Mouse (Mus musculus): ENCODE measurements at regions not wholly inside any gene's neighbourhood (a gene's known extent, or its start where the extent isn't known, plus 50 kb on each side); places are given as distances from the start of the nearest gene placed in this dataset.
"Not testable (repeated sequence)": the region's sequence is repeated elsewhere in the genome, so short reads cannot be mapped to it uniquely, and the experiment has no call there.

- H3K36me3 ChIP-seq (ENCODE audit: control insufficient read depth, insufficient read depth, low read length); H3K9me3 ChIP-seq (replicated peaks; ENCODE audit: control insufficient read depth, low read length); H3K4me3 ChIP-seq (ENCODE audit: low read depth, low read length); H3K9ac ChIP-seq (ENCODE audit: low read length); H3K27me3 ChIP-seq (replicated peaks; ENCODE audit: control insufficient read depth, insufficient read depth, low read length); H3K4me2 ChIP-seq (ENCODE audit: low read length); DNase-seq (ENCODE audit: low spot score); H3K4me1 ChIP-seq (ENCODE audit: control insufficient read depth, insufficient read depth, low read length); H3K27ac ChIP-seq (ENCODE audit: low read depth, low read length): not testable (repeated sequence)
- ATAC-seq = peak; percentile 54
- WGBS = 47% methylated on average over 16 of the region's 18 CpGs
Measured at GRCm38 (mm10) chr16:20908467-20909351, 174.4 kb upstream of the Thpo start.

GRCm38 (mm10) chr16:20895734-20896133 lies 161.4 kb upstream of the Thpo start:
- Histone ChIP-seq H3K4me3 (ENCODE audit: low read depth, low read length) (no peak overlapping the region), H3K27ac (ENCODE audit: low read depth, low read length) (no peak overlapping the region), H3K27me3 (replicated peaks; ENCODE audit: control insufficient read depth, insufficient read depth, low read length) (no peaks in the 10 kb centered on the region), H3K36me3 (ENCODE audit: control insufficient read depth, insufficient read depth, low read length) (no peaks in the 10 kb centered on the region), H3K9ac (ENCODE audit: low read length) (no peak overlapping the region), H3K9me3 (replicated peaks; ENCODE audit: control insufficient read depth, low read length) (no peaks in the 10 kb centered on the region), H3K4me2 (ENCODE audit: low read length) (no peak overlapping the region), H3K4me1 (ENCODE audit: control insufficient read depth, insufficient read depth, low read length) (no peaks in the 10 kb centered on the region)
- peak; percentile 28 for DNase-seq (ENCODE audit: low spot score)
- ATAC-seq = no peak
- WGBS = 51% methylated on average over 2 of the region's 2 CpGs

GRCm38 (mm10) chr16:20871726-20872125 lies 137.4 kb upstream of the Thpo start:
- WGBS = 57% methylated on average over 1 of the region's 1 CpGs
- H3K9me3 ChIP-seq (replicated peaks; ENCODE audit: control insufficient read depth, low read length) = no peaks in the 10 kb centered on the region
- H3K27ac ChIP-seq (ENCODE audit: low read depth, low read length) = no peak overlapping the region
- no peaks in the 10 kb centered on the region for H3K27me3 ChIP-seq (replicated peaks; ENCODE audit: control insufficient read depth, insufficient read depth, low read length)
- no peak for DNase-seq (ENCODE audit: low spot score)
- no peaks in the 10 kb centered on the region for H3K36me3 ChIP-seq (ENCODE audit: control insufficient read depth, insufficient read depth, low read length)
- H3K4me3 ChIP-seq (ENCODE audit: low read depth, low read length) = no peak overlapping the region
- H3K9ac ChIP-seq (ENCODE audit: low read length) = no peak overlapping the region
- H3K4me1 ChIP-seq (ENCODE audit: control insufficient read depth, insufficient read depth, low read length) = no peaks in the 10 kb centered on the region
- ATAC-seq = no peak
- H3K4me2 ChIP-seq (ENCODE audit: low read length) = no peak overlapping the region

- no peaks in the 10 kb centered on the region for H3K9me3 ChIP-seq (replicated peaks; ENCODE audit: control insufficient read depth, low read length)
- H3K27ac ChIP-seq (ENCODE audit: low read depth, low read length) = no peak overlapping the region
- no peak overlapping the region for H3K4me3 ChIP-seq (ENCODE audit: low read depth, low read length)
- ATAC-seq (no peak), DNase-seq (ENCODE audit: low spot score) (no peak)
- no peaks in the 10 kb centered on the region for H3K36me3 ChIP-seq (ENCODE audit: control insufficient read depth, insufficient read depth, low read length)
- H3K4me1 ChIP-seq (ENCODE audit: control insufficient read depth, insufficient read depth, low read length) = no peaks in the 10 kb centered on the region
- no peak overlapping the region for H3K9ac ChIP-seq (ENCODE audit: low read length)
- no peak overlapping the region for H3K4me2 ChIP-seq (ENCODE audit: low read length)
- H3K27me3 ChIP-seq (replicated peaks; ENCODE audit: control insufficient read depth, insufficient read depth, low read length) = no peaks in the 10 kb centered on the region
- 97% methylated on average over 1 of the region's 1 CpGs for WGBS
Measured at GRCm38 (mm10) chr16:20866771-20867170, 132.5 kb upstream of the Thpo start.

GRCm38 (mm10) chr16:20861256-20861655 lies 126.9 kb upstream of the Thpo start:
- Histone ChIP-seq H3K36me3 (ENCODE audit: control insufficient read depth, insufficient read depth, low read length) (no peaks in the 10 kb centered on the region), H3K9me3 (replicated peaks; ENCODE audit: control insufficient read depth, low read length) (no peaks in the 10 kb centered on the region), H3K9ac (ENCODE audit: low read length) (no peak overlapping the region), H3K4me2 (ENCODE audit: low read length) (no peak overlapping the region), H3K27ac (ENCODE audit: low read depth, low read length) (no peak overlapping the region), H3K27me3 (replicated peaks; ENCODE audit: control insufficient read depth, insufficient read depth, low read length) (no peaks in the 10 kb centered on the region), H3K4me1 (ENCODE audit: control insufficient read depth, insufficient read depth, low read length) (no peaks in the 10 kb centered on the region), H3K4me3 (ENCODE audit: low read depth, low read length) (no peak overlapping the region)
- DNase-seq (ENCODE audit: low spot score) (no peak), ATAC-seq (no peak)
- WGBS = 95% methylated on average over 4 of the region's 4 CpGs

- H3K4me2 ChIP-seq (ENCODE audit: low read length); H3K36me3 ChIP-seq (ENCODE audit: control insufficient read depth, insufficient read depth, low read length); H3K4me3 ChIP-seq (ENCODE audit: low read depth, low read length); H3K4me1 ChIP-seq (ENCODE audit: control insufficient read depth, insufficient read depth, low read length); H3K9ac ChIP-seq (ENCODE audit: low read length); H3K9me3 ChIP-seq (replicated peaks; ENCODE audit: control insufficient read depth, low read length); H3K27ac ChIP-seq (ENCODE audit: low read depth, low read length); DNase-seq (ENCODE audit: low spot score); H3K27me3 ChIP-seq (replicated peaks; ENCODE audit: control insufficient read depth, insufficient read depth, low read length); ATAC-seq: not testable (repeated sequence)
- WGBS = 90% methylated on average over 3 of the region's 3 CpGs
Measured at GRCm38 (mm10) chr16:20860606-20861005, 126.3 kb upstream of the Thpo start.

- Histone ChIP-seq H3K27me3 (replicated peaks; ENCODE audit: control insufficient read depth, insufficient read depth, low read length) (no peaks in the 10 kb centered on the region), H3K4me2 (ENCODE audit: low read length) (no peak overlapping the region), H3K4me3 (ENCODE audit: low read depth, low read length) (no peak overlapping the region), H3K36me3 (ENCODE audit: control insufficient read depth, insufficient read depth, low read length) (no peaks in the 10 kb centered on the region), H3K27ac (ENCODE audit: low read depth, low read length) (no peak overlapping the region), H3K9ac (ENCODE audit: low read length) (no peak overlapping the region), H3K9me3 (replicated peaks; ENCODE audit: control insufficient read depth, low read length) (no peaks in the 10 kb centered on the region), H3K4me1 (ENCODE audit: control insufficient read depth, insufficient read depth, low read length) (no peaks in the 10 kb centered on the region)
- ATAC-seq (no peak), DNase-seq (ENCODE audit: low spot score) (peak; percentile 1)
- WGBS = 64% methylated on average over 1 of the region's 1 CpGs
Measured at GRCm38 (mm10) chr16:20854696-20855213, 120.4 kb upstream of the Thpo start.

GRCm38 (mm10) chr16:20838151-20838550 lies 103.8 kb upstream of the Thpo start:
- Histone ChIP-seq H3K9me3 (replicated peaks; ENCODE audit: control insufficient read depth, low read length) (no peaks in the 10 kb centered on the region), H3K27me3 (replicated peaks; ENCODE audit: control insufficient read depth, insufficient read depth, low read length) (no peaks in the 10 kb centered on the region), H3K4me1 (ENCODE audit: control insufficient read depth, insufficient read depth, low read length) (no peaks in the 10 kb centered on the region), H3K9ac (ENCODE audit: low read length) (no peak overlapping the region), H3K4me2 (ENCODE audit: low read length) (no peak overlapping the region), H3K36me3 (ENCODE audit: control insufficient read depth, insufficient read depth, low read length) (no peaks in the 10 kb centered on the region), H3K27ac (ENCODE audit: low read depth, low read length) (no peak overlapping the region), H3K4me3 (ENCODE audit: low read depth, low read length) (no peak overlapping the region)
- no peak for ATAC-seq
- DNase-seq (ENCODE audit: low spot score) = no peak
- 5% methylated on average over 2 of the region's 2 CpGs for WGBS

GRCm38 (mm10) chr16:20836866-20837265 lies 102.6 kb upstream of the Thpo start:
- Histone ChIP-seq H3K4me1 (ENCODE audit: control insufficient read depth, insufficient read depth, low read length) (no peaks in the 10 kb centered on the region), H3K27ac (ENCODE audit: low read depth, low read length) (no peak overlapping the region), H3K4me2 (ENCODE audit: low read length) (no peak overlapping the region), H3K36me3 (ENCODE audit: control insufficient read depth, insufficient read depth, low read length) (no peaks in the 10 kb centered on the region), H3K27me3 (replicated peaks; ENCODE audit: control insufficient read depth, insufficient read depth, low read length) (no peaks in the 10 kb centered on the region), H3K9ac (ENCODE audit: low read length) (no peak overlapping the region), H3K9me3 (replicated peaks; ENCODE audit: control insufficient read depth, low read length) (no peaks in the 10 kb centered on the region), H3K4me3 (ENCODE audit: low read depth, low read length) (no peak overlapping the region)
- DNase-seq (ENCODE audit: low spot score) (no peak), ATAC-seq (no peak)
- 41% methylated on average over 5 of the region's 5 CpGs for WGBS
